Mouse (Mus musculus): ENCODE measurements around the gene Slc41a2. TPM values are rescaled to one million over a fixed set of nuclear protein-coding genes. Genes with fewer than 3 reads are reported as not detected.

Slc41a2 gene
- total and polyA plus RNA-seq, 2 experiments from 2014 or later: 11.9 to 42.0 TPM

DNA sequence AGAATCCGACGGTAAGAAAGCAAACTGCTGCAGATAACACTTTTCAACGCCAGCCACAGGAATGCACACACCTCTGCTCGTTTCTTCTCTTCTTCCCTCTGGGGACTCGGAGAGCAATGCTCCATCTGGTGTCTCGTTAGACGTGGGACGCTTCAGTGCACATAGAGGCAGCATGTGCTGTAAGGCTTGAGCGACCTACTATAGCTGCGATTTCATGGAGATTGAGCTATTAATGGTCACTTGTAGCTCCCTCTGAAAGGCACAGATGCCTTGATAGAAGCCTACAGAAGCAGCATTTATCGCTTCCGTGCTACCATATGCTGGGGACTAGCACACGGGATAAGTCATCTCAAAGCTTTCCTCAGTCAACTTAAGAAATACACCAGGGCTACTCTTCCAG lies 71.0 kb downstream of the Slc41a2 start:
- peak; percentile 71 for DNase-seq (ENCODE audit: low spot score)
- Histone ChIP-seq H3K4me2 (ENCODE audit: low read depth, low read length, poor library complexity, severe bottlenecking) (no peak overlapping the region), H3K9me3 (ENCODE audit: low read length) (no peaks in the 10 kb centered on the region), H3K4me3 (ENCODE audit: low read depth, low read length) (no peak overlapping the region), H3K9ac (replicated peaks; ENCODE audit: low read length, poor library complexity, severe bottlenecking) (no peak overlapping the region), H3K27me3 (ENCODE audit: insufficient read depth, low read length) (no peaks in the 10 kb centered on the region), H3K4me1 (ENCODE audit: insufficient read depth, low read length) (no peaks in the 10 kb centered on the region), H3K36me3 (ENCODE audit: insufficient read depth, low read length) (no peaks in the 10 kb centered on the region), H3K27ac (ENCODE audit: low read depth, low read length) (no peak overlapping the region)
- TF ChIP-seq CTCF (IDR thresholded peaks at IDR 0.05): peak; percentile 51
- ATAC-seq (ENCODE audit: low FRiP score): no peak
- 18% methylated on average over 13 of the region's 13 CpGs for WGBS

DNA sequence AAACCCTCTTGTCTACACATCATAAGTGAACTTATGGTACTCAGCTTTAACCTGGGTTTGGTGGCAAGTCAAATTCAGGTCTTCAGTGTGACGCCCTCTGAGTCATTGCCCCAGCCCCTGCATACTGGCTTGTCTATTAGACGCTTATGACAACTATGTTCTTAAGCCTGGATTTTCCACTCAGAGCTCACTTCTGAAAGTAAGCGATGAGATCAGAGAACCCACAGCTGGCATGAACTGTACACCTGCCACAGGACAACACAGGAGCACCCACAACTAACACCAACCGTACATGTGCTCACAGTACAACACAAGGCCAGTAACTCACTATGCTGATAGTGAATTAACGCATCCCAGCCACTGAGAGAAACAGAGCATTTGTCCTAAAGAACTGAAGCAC lies 71.4 kb downstream of the Slc41a2 start:
- no peak for ATAC-seq (ENCODE audit: low FRiP score)
- H3K9ac ChIP-seq (replicated peaks; ENCODE audit: low read length, poor library complexity, severe bottlenecking): no peak overlapping the region
- no peaks in the 10 kb centered on the region for H3K36me3 ChIP-seq (ENCODE audit: insufficient read depth, low read length)
- no peaks in the 10 kb centered on the region for H3K27me3 ChIP-seq (ENCODE audit: insufficient read depth, low read length)
- WGBS: 81% methylated on average over 5 of the region's 5 CpGs
- no peak for DNase-seq (ENCODE audit: low spot score)
- no peak overlapping the region for H3K4me2 ChIP-seq (ENCODE audit: low read depth, low read length, poor library complexity, severe bottlenecking)
- H3K4me3 ChIP-seq (ENCODE audit: low read depth, low read length): no peak overlapping the region
- TF ChIP-seq CTCF (IDR thresholded peaks at IDR 0.05): no peak
- no peak overlapping the region for H3K27ac ChIP-seq (ENCODE audit: low read depth, low read length)
- no peaks in the 10 kb centered on the region for H3K4me1 ChIP-seq (ENCODE audit: insufficient read depth, low read length)
- H3K9me3 ChIP-seq (ENCODE audit: low read length): no peaks in the 10 kb centered on the region

DNA sequence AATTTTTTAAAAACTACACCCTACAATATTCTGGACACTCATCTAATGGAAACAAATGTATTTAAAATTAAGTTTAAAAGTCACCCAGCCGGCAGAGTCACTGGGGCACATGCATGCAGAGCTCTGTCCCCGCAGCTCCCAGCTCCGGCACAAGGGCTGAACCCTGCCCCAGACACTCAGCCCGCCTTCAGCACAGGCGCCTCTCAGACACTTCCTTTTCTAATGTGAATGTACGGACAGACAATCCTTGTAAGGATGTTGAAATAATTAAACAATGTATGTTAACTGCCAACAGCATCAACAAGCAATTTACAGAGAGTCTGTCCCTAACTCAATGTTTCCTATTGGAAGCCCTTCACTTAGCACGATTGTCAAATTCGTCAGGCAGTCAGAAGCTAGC lies 73.0 kb downstream of the Slc41a2 start:
- Histone ChIP-seq H3K27ac (ENCODE audit: low read depth, low read length) (no peak overlapping the region), H3K4me1 (ENCODE audit: insufficient read depth, low read length) (no peaks in the 10 kb centered on the region), H3K4me2 (ENCODE audit: low read depth, low read length, poor library complexity, severe bottlenecking) (no peak overlapping the region), H3K27me3 (ENCODE audit: insufficient read depth, low read length) (no peaks in the 10 kb centered on the region), H3K4me3 (ENCODE audit: low read depth, low read length) (no peak overlapping the region), H3K36me3 (ENCODE audit: insufficient read depth, low read length) (no peaks in the 10 kb centered on the region), H3K9me3 (ENCODE audit: low read length) (no peaks in the 10 kb centered on the region), H3K9ac (replicated peaks; ENCODE audit: low read length, poor library complexity, severe bottlenecking) (no peak overlapping the region)
- TF ChIP-seq CTCF (IDR thresholded peaks at IDR 0.05): no peak
- ATAC-seq (ENCODE audit: low FRiP score) (no peak), DNase-seq (ENCODE audit: low spot score) (no peak)
- 68% methylated on average over 8 of the region's 8 CpGs for WGBS

DNA sequence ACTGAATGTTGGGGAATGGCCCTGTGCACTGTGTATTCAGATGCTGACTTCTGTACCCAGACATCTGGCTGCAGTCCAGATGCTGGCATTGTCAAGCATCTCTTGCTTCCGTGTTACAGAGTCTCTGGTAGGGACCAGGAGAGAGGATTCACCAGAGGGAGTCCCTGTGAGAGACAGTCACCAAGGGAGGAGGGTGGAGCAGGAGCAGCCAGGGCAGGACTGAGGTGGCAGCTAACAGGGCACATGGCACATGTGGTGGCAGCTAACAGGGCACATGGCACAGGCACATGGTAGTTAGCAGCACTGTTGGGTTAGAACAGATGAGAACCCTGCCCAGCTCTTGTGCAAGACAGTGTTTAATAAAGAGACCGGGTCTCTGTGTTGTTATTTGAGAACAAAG lies 73.6 kb downstream of the Slc41a2 start:
- Histone ChIP-seq H3K27ac (ENCODE audit: low read depth, low read length) (no peak overlapping the region), H3K4me2 (ENCODE audit: low read depth, low read length, poor library complexity, severe bottlenecking) (no peak overlapping the region), H3K27me3 (ENCODE audit: insufficient read depth, low read length) (no peaks in the 10 kb centered on the region), H3K9me3 (ENCODE audit: low read length) (no peaks in the 10 kb centered on the region), H3K36me3 (ENCODE audit: insufficient read depth, low read length) (no peaks in the 10 kb centered on the region), H3K4me1 (ENCODE audit: insufficient read depth, low read length) (no peaks in the 10 kb centered on the region), H3K9ac (replicated peaks; ENCODE audit: low read length, poor library complexity, severe bottlenecking) (no peak overlapping the region), H3K4me3 (ENCODE audit: low read depth, low read length) (no peak overlapping the region)
- no peak for ATAC-seq (ENCODE audit: low FRiP score)
- no peak for DNase-seq (ENCODE audit: low spot score)
- 52% methylated on average over 2 of the region's 2 CpGs for WGBS
- TF ChIP-seq CTCF (IDR thresholded peaks at IDR 0.05): no peak

DNA sequence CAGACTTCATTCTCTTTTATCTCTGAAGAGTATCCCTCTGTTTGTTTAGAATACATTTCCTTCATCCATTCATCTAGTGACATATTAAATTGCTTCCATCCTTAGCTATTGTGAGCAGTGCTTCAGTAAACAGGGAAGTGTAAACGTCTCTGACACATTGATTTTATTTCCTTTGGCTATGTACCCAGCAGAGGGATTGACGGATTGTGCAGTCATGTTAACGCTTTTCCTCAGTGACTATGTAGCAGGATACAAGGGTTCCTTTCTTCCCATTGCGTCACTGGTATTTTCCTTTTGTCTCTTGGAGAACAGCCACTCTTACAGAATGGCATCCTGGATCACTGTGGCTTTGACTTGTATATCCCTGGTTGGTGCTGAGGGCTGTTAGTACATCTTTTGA lies 76.4 kb downstream of the Slc41a2 start:
- Histone ChIP-seq H3K9me3 (ENCODE audit: low read length) (no peaks in the 10 kb centered on the region), H3K9ac (replicated peaks; ENCODE audit: low read length, poor library complexity, severe bottlenecking) (no peak overlapping the region), H3K4me3 (ENCODE audit: low read depth, low read length) (no peak overlapping the region), H3K27me3 (ENCODE audit: insufficient read depth, low read length) (no peaks in the 10 kb centered on the region), H3K4me1 (ENCODE audit: insufficient read depth, low read length) (no peaks in the 10 kb centered on the region), H3K4me2 (ENCODE audit: low read depth, low read length, poor library complexity, severe bottlenecking) (no peak overlapping the region), H3K36me3 (ENCODE audit: insufficient read depth, low read length) (no peaks in the 10 kb centered on the region), H3K27ac (ENCODE audit: low read depth, low read length) (no peak overlapping the region)
- no peak for TF ChIP-seq CTCF (IDR thresholded peaks at IDR 0.05)
- no peak for ATAC-seq (ENCODE audit: low FRiP score)
- 59% methylated on average over 4 of the region's 4 CpGs for whole genome bisulfite sequencing
- no peak for DNase-seq (ENCODE audit: low spot score)

DNA sequence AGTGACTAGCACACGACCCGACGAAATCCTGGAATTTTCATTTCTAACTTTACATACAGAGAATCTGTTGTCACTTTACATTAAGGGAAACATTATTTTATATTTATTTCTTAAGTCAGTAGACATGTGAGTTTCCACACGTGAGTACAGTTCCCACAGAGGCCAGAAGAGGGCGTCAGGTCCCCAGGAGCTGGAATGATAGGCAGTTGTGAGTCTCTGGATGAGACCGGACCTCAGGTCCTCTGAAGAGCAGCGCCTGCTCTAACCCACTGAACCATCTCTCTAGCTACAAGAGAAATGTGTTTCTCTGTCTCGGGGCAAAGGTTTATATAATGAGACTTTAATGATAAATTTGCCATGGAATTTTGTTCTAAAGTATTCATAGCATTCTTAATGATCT lies 86.3 kb downstream of the Slc41a2 start:
- no peaks in the 10 kb centered on the region for H3K27me3 ChIP-seq (ENCODE audit: insufficient read depth, low read length)
- ATAC-seq (ENCODE audit: low FRiP score) (no peak), DNase-seq (ENCODE audit: low spot score) (peak; percentile 23)
- H3K36me3 ChIP-seq (ENCODE audit: insufficient read depth, low read length): peaks cover 2% of the 10 kb centered on the region; the same call in 1 of the 2 replicates
- no peaks in the 10 kb centered on the region for H3K4me1 ChIP-seq (ENCODE audit: insufficient read depth, low read length)
- no peak overlapping the region for H3K27ac ChIP-seq (ENCODE audit: low read depth, low read length)
- H3K9ac ChIP-seq (replicated peaks; ENCODE audit: low read length, poor library complexity, severe bottlenecking): no peak overlapping the region
- TF ChIP-seq CTCF (IDR thresholded peaks at IDR 0.05): peak; percentile 61
- no peaks in the 10 kb centered on the region for H3K9me3 ChIP-seq (ENCODE audit: low read length)
- 67% methylated on average over 8 of the region's 8 CpGs for WGBS
- H3K4me3 ChIP-seq (ENCODE audit: low read depth, low read length): no peak overlapping the region
- no peak overlapping the region for H3K4me2 ChIP-seq (ENCODE audit: low read depth, low read length, poor library complexity, severe bottlenecking)
